Mouse (Mus musculus): ENCODE measurements around the gene Zfp429.
"Not testable (repeated sequence)": the region's sequence is repeated elsewhere in the genome, so short reads cannot be mapped to it uniquely, and the experiment has no call there.

GRCm38 (mm10) chr13:67399183-67399903 lies at the start of gene Zfp429:
- not testable (repeated sequence) for TF ChIP-seq POLR2AphosphoS2 (IDR thresholded peaks at IDR 0.05; ENCODE audit: insufficient read length, low read depth); POLR2A (IDR thresholded peaks at IDR 0.05; ENCODE audit: insufficient read length, low read depth); TCF12 (IDR thresholded peaks at IDR 0.05; ENCODE audit: insufficient read depth, poor library complexity, severe bottlenecking); CEBPB (IDR thresholded peaks at IDR 0.05; ENCODE audit: insufficient read depth, poor library complexity, severe bottlenecking); E2F4 (IDR thresholded peaks at IDR 0.05; ENCODE audit: insufficient read depth); MAX (IDR thresholded peaks at IDR 0.05; ENCODE audit: low read depth); MYOD1 (IDR thresholded peaks at IDR 0.05; ENCODE audit: control insufficient read depth in 1 of 3, insufficient read length in 2 of 3, low read depth in 2 of 3)
